Mouse (Mus musculus) ovary, adult 18-20 months (tissue): ENCODE measurements at regions not wholly inside any gene's neighbourhood (a gene's known extent, or its start where the extent isn't known, plus 50 kb on each side); places are given as distances from the start of the nearest gene placed in this dataset.

ENCODE experiments used
- DNase-seq: peaks from one replicate; pipeline ENCODE4 v3.0.0; 2022; ENCODE audit warnings: low spot score, mixed read lengths

GRCm38 (mm10) chr16:18683556-18683955, 53.8 kb upstream of the Sept5 start:
- no peak for DNase-seq

DNA sequence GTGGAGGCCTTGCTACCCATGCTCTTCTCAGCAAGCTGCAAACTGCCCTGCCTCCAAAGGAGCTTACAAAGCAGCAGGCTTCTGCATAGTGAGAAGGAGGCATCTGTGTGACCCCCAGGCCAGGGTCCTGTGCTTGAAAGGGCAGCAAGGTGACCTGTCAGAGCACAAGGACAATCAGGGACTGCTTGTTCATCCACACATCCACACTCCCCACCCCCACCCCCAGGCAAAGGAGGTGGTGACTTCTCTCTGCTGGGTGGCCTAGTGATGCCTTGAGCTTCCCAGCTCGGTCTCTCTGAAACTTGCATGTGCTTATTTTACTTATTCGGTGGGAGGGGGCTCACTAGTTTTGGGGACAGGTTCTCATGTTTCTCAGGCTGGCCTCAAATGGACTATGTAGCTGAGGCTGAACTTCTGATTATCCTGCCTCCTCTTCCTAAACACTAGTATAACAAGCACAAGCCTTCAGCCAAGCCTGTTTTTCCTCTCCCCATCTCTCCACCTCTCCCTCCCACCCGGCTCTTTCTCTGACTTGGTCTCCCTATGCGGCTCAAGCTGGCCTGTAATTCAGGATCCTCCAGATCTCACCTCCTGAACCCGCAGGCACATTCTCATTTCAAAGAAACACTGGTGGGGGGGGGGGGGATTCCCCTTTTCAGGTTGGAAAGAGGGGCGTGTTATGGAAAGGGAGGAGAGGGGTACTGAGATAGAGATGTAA, 56.4 kb upstream of the Sept5 start:
- DNase-seq: no peak

GRCm38 (mm10) chr16:18686916-18687315, 57.2 kb upstream of the Sept5 start:
- DNase-seq: peak; percentile 85

DNA sequence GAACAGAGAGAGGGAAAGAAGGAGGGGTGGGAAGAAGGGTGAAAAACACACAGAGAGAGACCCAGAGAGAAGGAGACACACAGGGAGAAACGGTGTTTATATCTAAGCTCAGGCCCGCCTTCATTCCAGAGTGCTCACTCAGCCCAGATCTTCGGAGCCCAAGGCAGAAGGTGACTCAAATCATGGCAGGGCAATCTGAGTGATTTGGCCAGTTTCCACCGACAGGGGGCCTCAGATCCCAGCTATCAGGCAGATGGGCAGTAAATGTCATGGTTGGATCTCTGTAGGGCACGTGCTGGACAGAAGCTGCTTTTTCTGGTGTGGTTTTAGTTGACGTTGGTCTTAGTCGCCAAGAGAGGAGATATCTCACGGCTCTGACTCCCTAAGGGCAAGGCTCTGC, 57.6 kb upstream of the Sept5 start:
- DNase-seq: peak; percentile 51

- no peak for DNase-seq
These were observed 65.8 kb upstream of the Sept5 start for GRCm38 (mm10) chr16:18695596-18695995.

DNA sequence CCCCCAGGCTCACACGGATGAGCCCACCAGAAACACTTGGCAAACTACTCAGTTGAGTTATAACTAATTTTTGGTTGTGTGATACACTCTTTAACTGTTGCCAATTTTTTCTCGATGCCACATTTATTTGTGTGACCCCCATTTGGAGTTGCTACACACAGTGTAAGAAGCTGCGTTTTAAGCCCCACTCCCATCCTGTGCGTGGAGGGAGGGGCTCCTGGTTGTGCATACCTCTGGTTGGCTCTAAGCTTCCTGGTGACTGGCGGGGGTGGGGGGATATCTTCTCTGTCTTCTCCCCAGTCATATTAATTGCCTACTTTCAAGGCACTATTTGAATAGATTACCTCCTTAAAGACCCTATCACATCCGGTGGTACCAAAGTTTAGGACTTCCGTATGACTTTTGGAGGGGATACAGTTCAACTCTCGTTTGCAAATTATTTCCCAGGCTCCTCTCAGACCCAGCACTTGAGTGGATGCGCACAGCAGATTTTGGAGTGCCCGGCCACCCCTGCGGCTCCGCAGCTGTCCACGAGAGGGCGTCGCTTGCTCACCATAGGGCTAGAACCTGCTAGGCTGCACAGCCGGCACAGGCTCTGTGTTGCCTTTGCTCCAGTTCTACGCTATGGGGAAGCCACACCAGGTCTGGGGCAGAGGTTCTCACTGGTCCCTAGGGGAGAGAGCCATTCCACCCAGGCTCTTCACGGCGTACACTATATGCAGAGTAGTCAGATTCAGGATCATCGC, 66.5 kb upstream of the Sept5 start:
- DNase-seq: peak; percentile 48

- DNase-seq: no peak
These were observed 67.0 kb upstream of the Sept5 start for GRCm38 (mm10) chr16:18696820-18697168.

GRCm38 (mm10) chr16:18704126-18704525, 72.5 kb upstream of the Cldn5 start:
- DNase-seq: no peak

GRCm38 (mm10) chr16:18705028-18705648, 71.5 kb upstream of the Cldn5 start:
- DNase-seq: no peak

DNA sequence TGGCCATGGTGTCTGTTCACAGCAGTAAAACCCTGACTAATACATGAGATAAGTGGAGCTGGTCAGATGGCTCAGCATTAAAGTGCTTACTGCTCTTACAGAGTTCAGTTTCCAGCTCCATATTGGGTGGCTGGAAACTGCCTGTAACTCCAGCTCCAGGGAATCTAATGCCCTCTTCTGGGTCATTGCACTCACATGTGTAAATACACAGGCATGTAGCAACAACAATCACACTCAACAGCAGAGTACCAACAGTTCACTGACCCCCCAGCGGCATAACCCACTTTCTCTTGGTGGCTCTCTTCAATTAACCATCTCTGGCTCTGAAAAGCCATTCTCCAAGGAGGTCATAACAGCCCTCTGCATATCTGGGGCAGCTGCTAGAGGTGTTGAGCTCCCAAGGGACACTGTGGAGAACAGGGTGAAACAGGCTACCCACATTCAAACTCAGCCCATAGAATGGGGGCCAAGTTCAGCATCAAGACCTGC, 65.0 kb upstream of the Cldn5 start:
- no peak for DNase-seq

- DNase-seq: no peak
These were observed 63.6 kb upstream of the Cldn5 start for GRCm38 (mm10) chr16:18713017-18713416.

GRCm38 (mm10) chr16:18715381-18715780, 61.3 kb upstream of the Cldn5 start:
- no peak for DNase-seq

DNA sequence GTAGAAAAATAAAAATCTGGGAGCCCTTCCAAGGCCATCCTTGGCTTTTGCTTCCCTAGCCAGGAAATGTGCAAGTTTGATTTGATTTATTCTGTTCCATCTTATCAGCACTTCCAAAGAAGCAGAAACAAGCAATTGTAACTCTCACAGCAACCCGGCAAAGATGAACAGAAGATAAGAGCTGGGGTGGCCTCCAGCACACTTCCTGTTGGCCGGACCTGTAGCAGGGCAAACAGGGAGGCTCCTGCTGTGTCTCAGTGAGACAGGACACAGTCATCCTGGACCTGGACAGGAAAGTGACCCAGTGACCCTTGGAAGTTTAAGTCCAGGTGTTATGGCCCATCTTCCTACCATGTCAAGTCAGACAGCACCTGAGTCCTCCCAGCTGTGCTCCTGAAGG, 58.6 kb upstream of the Cldn5 start:
- DNase-seq: no peak

- DNase-seq: no peak
These were observed 56.0 kb upstream of the Cldn5 start for GRCm38 (mm10) chr16:18720433-18721233.

DNA sequence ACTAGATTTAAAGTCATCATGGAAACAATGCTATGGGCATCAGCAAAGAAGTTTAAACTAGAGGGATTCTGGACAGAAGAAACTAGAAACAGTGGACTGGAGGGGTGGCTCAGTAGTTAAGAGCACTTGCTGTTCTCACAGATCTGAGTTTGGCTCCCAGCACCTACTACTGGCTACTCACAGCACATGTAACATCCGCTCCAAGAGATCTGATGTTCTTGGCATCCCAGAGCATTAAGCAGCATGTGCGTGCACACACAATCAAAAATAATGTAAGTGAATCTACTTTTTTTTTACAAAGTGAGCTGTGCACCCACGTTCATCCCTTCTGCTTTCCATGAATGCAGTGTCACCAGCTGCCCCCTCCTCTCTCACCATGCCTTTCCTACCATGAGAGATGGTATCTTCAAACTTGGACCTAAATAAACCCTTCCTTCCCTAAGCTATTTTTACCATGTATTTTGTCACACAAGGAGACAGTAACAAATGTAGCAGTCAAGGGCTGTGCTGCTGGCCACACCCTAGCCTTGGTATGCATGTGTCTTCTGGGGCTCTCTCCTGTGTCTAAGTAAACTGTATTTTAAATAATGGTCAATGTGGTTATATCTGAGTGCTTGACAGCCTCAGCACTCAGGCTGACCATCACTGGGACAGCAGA, 53.3 kb upstream of the Cldn5 start:
- DNase-seq: no peak

- DNase-seq: no peak
These were observed 52.8 kb upstream of the Cldn5 start for GRCm38 (mm10) chr16:18723874-18724273.

- no peak for DNase-seq
These were observed 51.9 kb upstream of the Cldn5 start for GRCm38 (mm10) chr16:18724706-18725105.
